Mouse (Mus musculus) embryonic facial prominence, embryonic 15.5 days (tissue): ENCODE measurements around the gene Arntl. TPM values are rescaled to one million over a fixed set of nuclear protein-coding genes. Genes with fewer than 3 reads are reported as not detected.
"Not testable (repeated sequence)": the region's sequence is repeated elsewhere in the genome, so short reads cannot be mapped to it uniquely, and the experiment has no call there.

Experiments used
- ATAC-seq: fragments of 200-750 bp; cut with Nextera tagmentation; 2 replicates; pipeline ENCODE4 v1.8.0; 2017; ENCODE audit warnings: low read depth, moderate TSS enrichment; ENCODE audit not compliant: insufficient number of reproducible peaks, low FRiP score, low TSS enrichment
- H3K27ac ChIP-seq: fragments of 300-500 bp; sonication (generic); replicated peaks from 2 replicates; pipeline ENCODE4 v1.5.1; 2015; ENCODE audit warnings: mild to moderate bottlenecking, inconsistent platforms
- H3K27me3 ChIP-seq: fragments of 300-500 bp; sonication (generic); 2 replicates; pipeline ENCODE4 v1.6.1; 2015; ENCODE audit warnings: inconsistent platforms
- H3K36me3 ChIP-seq: fragments of 300-500 bp; sonication (generic); 2 replicates; pipeline ENCODE4 v1.6.1; 2015; ENCODE audit warnings: mild to moderate bottlenecking, inconsistent platforms
- H3K4me1 ChIP-seq: fragments of 300-500 bp; sonication (generic); 2 replicates; pipeline ENCODE4 v1.6.1; 2015; ENCODE audit warnings: inconsistent platforms
- H3K4me2 ChIP-seq: fragments of 300-500 bp; sonication (generic); replicated peaks from 2 replicates; pipeline ENCODE4 v1.6.1; 2015; ENCODE audit warnings: mild to moderate bottlenecking, inconsistent platforms
- H3K4me3 ChIP-seq: fragments of 300-500 bp; sonication (generic); replicated peaks from 2 replicates; pipeline ENCODE4 v1.5.1; 2015; ENCODE audit warnings: mild to moderate bottlenecking, inconsistent platforms
- H3K9ac ChIP-seq: fragments of 300-500 bp; sonication (generic); 2 replicates; pipeline ENCODE4 v1.6.1; 2015; ENCODE audit warnings: inconsistent platforms
- H3K9me3 ChIP-seq: fragments of 300-500 bp; sonication (generic); replicated peaks from 2 replicates; pipeline ENCODE4 v1.6.1; 2016; ENCODE audit warnings: inconsistent platforms
- WGBS: fragments of 180-500 bp; shearing (Covaris S2); methylation state at CpG from one replicate; pipeline ENCODE4 v1.1.7; 2015; 5-methylcytosine and 5-hydroxymethylcytosine counted together
- polyA plus RNA-seq: library from polyadenylated mRNA; unstranded; fragments of >200 nt; fragmentation: Nextera tagmentation; extraction: Ambion mirVana; gene quantifications from 2 replicates; pipeline ENCODE4 v1.2.1, GENCODE M21; 2015

The Arntl gene
- polyA plus RNA-seq, 1 experiment from 2014 or later = 10.3 TPM

GRCm38 (mm10) chr7:113253777-113254405 lies 46.6 kb downstream of the Arntl start:
- no peak overlapping the region for H3K4me3 ChIP-seq
- 91% methylated on average over 7 of the region's 7 CpGs for WGBS
- H3K9ac ChIP-seq = no peak overlapping the region
- H3K27ac ChIP-seq = no peak overlapping the region
- no peak overlapping the region for H3K4me2 ChIP-seq
- no peak for ATAC-seq
- no peaks in the 10 kb centered on the region for H3K9me3 ChIP-seq
- H3K4me1 ChIP-seq = peaks cover 44% of the 10 kb centered on the region
- H3K36me3 ChIP-seq = no peaks in the 10 kb centered on the region
- no peaks in the 10 kb centered on the region for H3K27me3 ChIP-seq

GRCm38 (mm10) chr7:113256046-113256445 lies 48.8 kb downstream of the Arntl start:
- H3K27me3 ChIP-seq = no peaks in the 10 kb centered on the region
- H3K9me3 ChIP-seq = no peaks in the 10 kb centered on the region
- no peak overlapping the region for H3K4me3 ChIP-seq
- H3K9ac ChIP-seq = no peak overlapping the region
- H3K27ac ChIP-seq = no peak overlapping the region
- no peak for ATAC-seq
- no peaks in the 10 kb centered on the region for H3K36me3 ChIP-seq
- H3K4me2 ChIP-seq = no peak overlapping the region
- H3K4me1 ChIP-seq = peaks cover 28% of the 10 kb centered on the region
- 45% methylated on average over 4 of the region's 4 CpGs for WGBS

GRCm38 (mm10) chr7:113258430-113258829 lies 51.2 kb downstream of the Arntl start:
- Histone ChIP-seq H3K9me3 (no peaks in the 10 kb centered on the region), H3K4me3 (no peak overlapping the region), H3K27me3 (no peaks in the 10 kb centered on the region), H3K4me2 (no peak overlapping the region), H3K36me3 (no peaks in the 10 kb centered on the region), H3K9ac (no peak overlapping the region), H3K27ac (no peak overlapping the region), H3K4me1 (0 out of 2 replicates have a peak, but pooled peaks cover 10% of the 10 kb centered on the region)
- WGBS = 65% methylated on average over 4 of the region's 4 CpGs
- ATAC-seq = no peak

GRCm38 (mm10) chr7:113260321-113261167 lies 53.3 kb downstream of the Arntl start:
- H3K4me2 ChIP-seq = no peak overlapping the region
- H3K9me3 ChIP-seq = no peaks in the 10 kb centered on the region
- no peak overlapping the region for H3K4me3 ChIP-seq
- no peaks in the 10 kb centered on the region for H3K27me3 ChIP-seq
- peak; percentile 24; the same call in 1 of the 2 replicates for ATAC-seq
- H3K36me3 ChIP-seq = no peaks in the 10 kb centered on the region
- peaks cover 15% of the 10 kb centered on the region for H3K4me1 ChIP-seq
- no peak overlapping the region for H3K9ac ChIP-seq
- H3K27ac ChIP-seq = no peak overlapping the region
- 60% methylated on average over 21 of the region's 21 CpGs for WGBS

GRCm38 (mm10) chr7:113261690-113262089 lies 54.4 kb downstream of the Arntl start:
- Histone ChIP-seq H3K4me3 (no peak overlapping the region), H3K36me3 (no peaks in the 10 kb centered on the region), H3K4me1 (peaks cover 15% of the 10 kb centered on the region), H3K27ac (no peak overlapping the region), H3K27me3 (no peaks in the 10 kb centered on the region), H3K9ac (no peak overlapping the region), H3K9me3 (no peaks in the 10 kb centered on the region), H3K4me2 (no peak overlapping the region)
- 55% methylated on average over 3 of the region's 3 CpGs for WGBS
- no peak for ATAC-seq

- H3K4me3 ChIP-seq, H3K27me3 ChIP-seq, H3K9me3 ChIP-seq, ATAC-seq, H3K36me3 ChIP-seq, H3K4me2 ChIP-seq, H3K27ac ChIP-seq, H3K9ac ChIP-seq: not testable (repeated sequence)
- WGBS = 50% methylated on average over 14 of the region's 14 CpGs
- H3K4me1 ChIP-seq = peaks cover 15% of the 10 kb centered on the region
Measured at GRCm38 (mm10) chr7:113262510-113263467, 55.5 kb downstream of the Arntl start.

- 90% methylated on average over 1 of the region's 1 CpGs for WGBS
- Histone ChIP-seq H3K27ac (no peak overlapping the region), H3K4me2 (no peak overlapping the region), H3K36me3 (no peaks in the 10 kb centered on the region), H3K27me3 (no peaks in the 10 kb centered on the region), H3K9ac (no peak overlapping the region), H3K9me3 (no peaks in the 10 kb centered on the region), H3K4me1 (peaks cover 15% of the 10 kb centered on the region), H3K4me3 (no peak overlapping the region)
- no peak for ATAC-seq
Measured at GRCm38 (mm10) chr7:113263990-113264389, 56.7 kb downstream of the Arntl start.

GRCm38 (mm10) chr7:113268287-113268686 lies 61.0 kb downstream of the Arntl start:
- no peaks in the 10 kb centered on the region for H3K27me3 ChIP-seq
- no peak overlapping the region for H3K4me2 ChIP-seq
- ATAC-seq = no peak
- WGBS = 81% methylated on average over 9 of the region's 9 CpGs
- H3K4me3 ChIP-seq = no peak overlapping the region
- H3K9me3 ChIP-seq = no peaks in the 10 kb centered on the region
- no peaks in the 10 kb centered on the region for H3K36me3 ChIP-seq
- H3K9ac ChIP-seq = no peak overlapping the region
- peaks cover 14% of the 10 kb centered on the region for H3K4me1 ChIP-seq
- no peak overlapping the region for H3K27ac ChIP-seq

- H3K27me3 ChIP-seq = no peaks in the 10 kb centered on the region
- H3K9ac ChIP-seq = no peak overlapping the region
- no peak overlapping the region for H3K4me2 ChIP-seq
- ATAC-seq = no peak
- H3K27ac ChIP-seq = no peak overlapping the region
- H3K36me3 ChIP-seq = no peaks in the 10 kb centered on the region
- no peaks in the 10 kb centered on the region for H3K9me3 ChIP-seq
- H3K4me3 ChIP-seq = no peak overlapping the region
- H3K4me1 ChIP-seq = peaks cover 14% of the 10 kb centered on the region
Measured at GRCm38 (mm10) chr7:113269081-113269480, 61.8 kb downstream of the Arntl start.

- H3K9me3 ChIP-seq = no peaks in the 10 kb centered on the region
- WGBS = 69% methylated on average over 3 of the region's 3 CpGs
- ATAC-seq = no peak
- H3K4me2 ChIP-seq = no peak overlapping the region
- no peak overlapping the region for H3K27ac ChIP-seq
- peaks cover 8% of the 10 kb centered on the region for H3K4me1 ChIP-seq
- H3K27me3 ChIP-seq = no peaks in the 10 kb centered on the region
- H3K36me3 ChIP-seq = no peaks in the 10 kb centered on the region
- no peak overlapping the region for H3K9ac ChIP-seq
- no peak overlapping the region for H3K4me3 ChIP-seq
Measured at GRCm38 (mm10) chr7:113269921-113270320, 62.7 kb downstream of the Arntl start.

GRCm38 (mm10) chr7:113270551-113270950 lies 63.3 kb downstream of the Arntl start:
- Histone ChIP-seq H3K27me3 (no peaks in the 10 kb centered on the region), H3K27ac (no peak overlapping the region), H3K4me2 (no peak overlapping the region), H3K9me3 (no peaks in the 10 kb centered on the region), H3K9ac (no peak overlapping the region), H3K36me3 (no peaks in the 10 kb centered on the region), H3K4me3 (no peak overlapping the region), H3K4me1 (peaks cover 5% of the 10 kb centered on the region; the same call in 1 of the 2 replicates)
- WGBS = 70% methylated on average over 10 of the region's 10 CpGs
- ATAC-seq = no peak
